Mouse (Mus musculus): ENCODE measurements at regions not wholly inside any gene's neighbourhood (a gene's known extent, or its start where the extent isn't known, plus 50 kb on each side); places are given as distances from the start of the nearest gene placed in this dataset.

DNA sequence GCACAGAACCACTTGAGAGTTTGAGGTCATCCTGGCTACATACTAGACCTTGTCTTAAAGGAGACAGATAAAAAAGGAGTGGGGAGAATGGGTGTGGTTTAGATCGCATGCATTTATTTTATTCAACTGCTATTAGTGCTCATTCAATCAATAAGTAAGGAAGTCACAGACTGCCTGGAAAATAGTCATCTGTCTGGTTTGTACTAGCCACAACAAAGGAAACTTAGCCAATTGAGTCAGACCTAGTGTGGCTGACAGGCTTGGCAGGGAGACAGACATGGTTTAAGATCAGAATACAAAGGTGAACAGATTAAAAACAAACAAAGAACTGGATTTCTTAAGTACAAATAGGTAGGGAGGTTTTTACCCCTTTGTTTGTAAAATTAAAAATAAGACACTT, 68.3 kb upstream of the Marcks start:
- ATAC-seq (replicated peaks; ENCODE audit: low FRiP score, poor library complexity, severe bottlenecking): no peak

- no peak for ATAC-seq (replicated peaks; ENCODE audit: low FRiP score, poor library complexity, severe bottlenecking)
Observed at GRCm38 (mm10) chr10:37206546-37206945, 67.8 kb upstream of the Marcks start.

DNA sequence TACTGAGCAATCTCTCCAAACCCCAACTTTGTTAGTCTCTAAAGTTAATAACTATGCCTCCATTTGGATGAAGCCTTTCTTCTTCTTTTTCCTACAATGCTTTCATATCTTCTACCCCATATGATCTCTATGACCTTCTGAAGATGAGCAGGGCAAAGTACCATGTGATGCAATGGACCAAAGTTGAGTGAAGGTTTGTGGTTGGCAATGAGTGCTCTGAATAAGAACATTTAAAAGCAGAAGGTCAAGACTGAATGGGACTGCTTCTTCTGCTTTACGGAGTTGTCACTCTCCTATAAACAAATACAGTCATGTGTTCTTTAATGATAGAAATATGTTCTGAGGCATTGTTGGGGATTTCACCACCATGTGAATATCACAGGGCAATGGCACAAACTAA, 65.0 kb upstream of the Marcks start:
- no peak for ATAC-seq (replicated peaks; ENCODE audit: low FRiP score, poor library complexity, severe bottlenecking)

GRCm38 (mm10) chr10:37194798-37195453, 56.2 kb upstream of the Marcks start:
- no peak for ATAC-seq (replicated peaks; ENCODE audit: low FRiP score, poor library complexity, severe bottlenecking)

DNA sequence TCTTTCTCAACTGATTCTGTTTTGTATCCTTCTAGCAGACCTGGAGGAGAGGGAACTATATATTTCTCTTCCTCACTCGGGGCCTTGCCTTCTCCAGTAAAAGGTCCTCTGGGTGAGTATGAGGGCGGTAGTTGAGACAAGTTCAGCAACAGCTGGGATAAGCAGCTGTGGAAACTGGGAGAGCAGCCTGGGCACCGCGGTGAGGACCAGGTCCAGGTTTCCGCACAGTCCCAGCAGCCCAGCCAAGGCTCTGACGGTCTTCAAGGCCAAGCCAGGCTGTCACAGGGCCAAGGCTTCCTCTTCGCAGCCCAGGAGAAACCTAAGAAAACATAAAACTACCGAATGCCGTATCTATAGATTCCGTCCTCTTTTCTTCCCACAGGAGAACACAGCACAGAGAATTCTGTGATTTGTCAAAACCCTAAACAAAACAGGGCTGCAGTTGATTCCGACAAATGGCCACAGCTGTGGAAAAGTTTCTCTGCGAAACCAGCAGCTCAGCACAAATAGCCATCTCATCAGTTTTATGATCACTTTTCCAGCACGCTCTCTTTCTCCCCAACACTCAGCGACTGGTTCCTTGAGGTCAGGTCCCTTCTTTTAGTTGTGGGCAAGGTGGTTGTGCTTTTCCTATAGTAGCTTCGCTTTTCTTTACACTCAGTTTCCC, 55.5 kb upstream of the Marcks start:
- ATAC-seq (replicated peaks; ENCODE audit: low FRiP score, poor library complexity, severe bottlenecking): no peak

DNA sequence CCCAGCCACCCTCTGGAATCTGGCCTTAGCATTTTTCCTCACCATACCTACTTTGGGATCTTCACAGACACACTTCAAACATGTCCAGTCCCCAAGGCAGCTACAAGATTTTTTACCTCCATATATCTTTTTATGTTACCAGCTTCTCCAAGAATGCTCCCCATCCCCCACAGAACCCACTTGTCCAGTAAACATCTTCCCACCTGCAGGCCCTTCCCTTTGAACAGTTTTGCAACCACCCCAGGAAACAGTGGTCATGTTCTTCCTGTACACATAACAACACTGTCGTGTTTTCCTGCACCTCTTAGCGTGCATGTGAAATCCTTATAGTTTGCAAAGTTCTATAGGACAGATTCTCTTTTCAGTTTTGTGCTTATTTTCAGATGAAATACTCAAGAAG, 53.9 kb upstream of the Marcks start:
- no peak for ATAC-seq (replicated peaks; ENCODE audit: low FRiP score, poor library complexity, severe bottlenecking)

DNA sequence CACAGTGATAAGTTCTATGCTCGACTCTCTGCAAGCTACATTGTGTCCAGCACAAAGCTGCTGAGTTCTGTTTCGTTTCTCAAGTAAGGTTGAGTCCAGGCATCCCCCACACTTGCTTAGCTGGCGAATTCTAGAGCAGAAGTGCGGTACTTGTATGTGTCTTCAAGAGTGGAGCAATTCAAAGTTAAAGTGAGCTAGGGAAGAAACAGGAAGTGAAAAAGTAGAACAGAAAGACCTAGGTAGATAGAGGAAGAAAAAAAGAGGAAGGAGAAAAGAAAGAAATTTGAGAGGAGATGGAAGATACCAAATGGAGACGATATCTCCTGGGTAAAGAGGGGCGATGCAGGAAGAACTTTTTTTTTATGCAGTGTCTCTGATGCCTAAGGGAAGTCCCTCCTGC, 51.4 kb upstream of the Marcks start:
- no peak for ATAC-seq (replicated peaks; ENCODE audit: low FRiP score, poor library complexity, severe bottlenecking)

All from erythroblast, adult 5-6 weeks (primary cell).